ENCODE assay signal across 8 mouse cellular contexts in genomic region chr8:107503354-107503753, GRCm38 (mm10).
DNase-seq lines count a peak whose midpoint lies in the region; ATAC-seq lines count a peak whose summit lies in the region.

No protein-coding gene starts in this region.

- ATAC-seq in neural tube, embryonic 15.5 days (ENCODE audit: low FRiP score): no peak; the same call in 1 of the 2 replicates
- peak; percentile 70 for ATAC-seq in limb, embryonic 15.5 days (ENCODE audit: insufficient number of reproducible peaks, low FRiP score, low TSS enrichment, low read depth)
- ATAC-seq in stomach, embryonic 16.5 days (ENCODE audit: insufficient read depth, low FRiP score): peak; percentile 56; the same call in 1 of the 2 replicates

- peaks cover 21% of the 10 kb centered on the region for H3K4me1 ChIP-seq in neural tube, embryonic 15.5 days
- H3K4me1 ChIP-seq in hindbrain, embryonic 10.5 days (replicated peaks): peaks cover 29% of the 10 kb centered on the region
- peaks cover 43% of the 10 kb centered on the region for H3K4me1 ChIP-seq in limb, embryonic 15.5 days
- H3K4me1 ChIP-seq in stomach, embryonic 16.5 days (ENCODE audit: control insufficient read depth, insufficient read depth, low read length): peaks cover 19% of the 10 kb centered on the region

- H3K4me3 ChIP-seq in neural tube, embryonic 15.5 days (replicated peaks): no peak overlapping the region
- no peak overlapping the region for H3K4me3 ChIP-seq in hindbrain, embryonic 10.5 days
- H3K4me3 ChIP-seq in limb, embryonic 15.5 days: no peak overlapping the region
- H3K4me3 ChIP-seq in stomach, embryonic 16.5 days (replicated peaks; ENCODE audit: low read length): no peak overlapping the region

- H3K4me2 ChIP-seq in neural tube, embryonic 15.5 days: no peak overlapping the region
- no peak overlapping the region for H3K4me2 ChIP-seq in limb, embryonic 15.5 days
- no peak overlapping the region for H3K4me2 ChIP-seq in stomach, embryonic 16.5 days (ENCODE audit: low read depth, low read length)

- peak; percentile 53 for DNase-seq in neural tube, embryonic 10.5 days (ENCODE audit: extremely low spot score, low spot score)
- DNase-seq in hindbrain, embryonic 10.5 days (ENCODE audit: low spot score): peak; percentile 47
- no peak for DNase-seq in right cerebral cortex, postnatal 25 days
- no peak for DNase-seq in thymus, postnatal 0 days (ENCODE audit: low spot score)
- DNase-seq in layer of hippocampus, postnatal 10 days (ENCODE audit: low spot score in 2 of 2): no peak

- H3K9me3 ChIP-seq in neural tube, embryonic 15.5 days (replicated peaks): no peaks in the 10 kb centered on the region
- H3K9me3 ChIP-seq in hindbrain, embryonic 10.5 days: no peaks in the 10 kb centered on the region
- H3K9me3 ChIP-seq in limb, embryonic 15.5 days: no peaks in the 10 kb centered on the region
- no peaks in the 10 kb centered on the region; the same call in 1 of the 2 replicates for H3K9me3 ChIP-seq in stomach, embryonic 16.5 days (replicated peaks; ENCODE audit: control insufficient read depth, low read length)

- no peaks in the 10 kb centered on the region for H3K27me3 ChIP-seq in neural tube, embryonic 15.5 days (replicated peaks)
- no peaks in the 10 kb centered on the region for H3K27me3 ChIP-seq in hindbrain, embryonic 10.5 days (ENCODE audit: insufficient read depth, poor library complexity, severe bottlenecking)
- H3K27me3 ChIP-seq in limb, embryonic 15.5 days: no peaks in the 10 kb centered on the region
- H3K27me3 ChIP-seq in stomach, embryonic 16.5 days (ENCODE audit: control insufficient read depth, insufficient read depth, low read length): no peaks in the 10 kb centered on the region

- 2% methylated on average over 6 of the region's 6 CpGs for WGBS in neural tube, embryonic 15.5 days
- WGBS in hindbrain, embryonic 10.5 days: 20% methylated on average over 6 of the region's 6 CpGs
- WGBS in limb, embryonic 15.5 days: 5% methylated on average over 6 of the region's 6 CpGs
- 5% methylated on average over 6 of the region's 6 CpGs for WGBS in stomach, embryonic 16.5 days

- no peak overlapping the region for H3K9ac ChIP-seq in neural tube, embryonic 15.5 days (replicated peaks)
- H3K9ac ChIP-seq in limb, embryonic 15.5 days: no peak overlapping the region
- no peak overlapping the region for H3K9ac ChIP-seq in stomach, embryonic 16.5 days (ENCODE audit: low read length)

- H3K36me3 ChIP-seq in neural tube, embryonic 15.5 days: peaks cover 6% of the 10 kb centered on the region
- peaks cover 22% of the 10 kb centered on the region for H3K36me3 ChIP-seq in hindbrain, embryonic 10.5 days
- H3K36me3 ChIP-seq in limb, embryonic 15.5 days: 0 out of 2 replicates have a peak, but pooled peaks cover 5% of the 10 kb centered on the region
- H3K36me3 ChIP-seq in stomach, embryonic 16.5 days (ENCODE audit: control insufficient read depth, insufficient read depth, low read length): 0 out of 2 replicates have a peak, but pooled peaks cover 4% of the 10 kb centered on the region

- no peak overlapping the region for H3K27ac ChIP-seq in neural tube, embryonic 15.5 days (replicated peaks)
- peak overlapping the region; percentile 74 for H3K27ac ChIP-seq in hindbrain, embryonic 10.5 days
- peak overlapping the region; percentile 75 for H3K27ac ChIP-seq in limb, embryonic 15.5 days
- H3K27ac ChIP-seq in stomach, embryonic 16.5 days (ENCODE audit: low read length): no peak overlapping the region

Comparison
In these comparisons a context has a peak if more than half of its experiments do, and no peak if none do; other contexts are left out.
1. DNase-seq: peak in neural tube, embryonic 10.5 days (single experiment) and hindbrain, embryonic 10.5 days (single experiment); none in right cerebral cortex, postnatal 25 days (single experiment), thymus, postnatal 0 days (single experiment) and layer of hippocampus, postnatal 10 days (0 of 2).
2. H3K27ac ChIP-seq: peak in hindbrain, embryonic 10.5 days (single experiment) and limb, embryonic 15.5 days (single experiment); none in neural tube, embryonic 15.5 days (single experiment) and stomach, embryonic 16.5 days (single experiment).